Mouse (Mus musculus): ENCODE measurements around the gene Vasn.

DNA sequence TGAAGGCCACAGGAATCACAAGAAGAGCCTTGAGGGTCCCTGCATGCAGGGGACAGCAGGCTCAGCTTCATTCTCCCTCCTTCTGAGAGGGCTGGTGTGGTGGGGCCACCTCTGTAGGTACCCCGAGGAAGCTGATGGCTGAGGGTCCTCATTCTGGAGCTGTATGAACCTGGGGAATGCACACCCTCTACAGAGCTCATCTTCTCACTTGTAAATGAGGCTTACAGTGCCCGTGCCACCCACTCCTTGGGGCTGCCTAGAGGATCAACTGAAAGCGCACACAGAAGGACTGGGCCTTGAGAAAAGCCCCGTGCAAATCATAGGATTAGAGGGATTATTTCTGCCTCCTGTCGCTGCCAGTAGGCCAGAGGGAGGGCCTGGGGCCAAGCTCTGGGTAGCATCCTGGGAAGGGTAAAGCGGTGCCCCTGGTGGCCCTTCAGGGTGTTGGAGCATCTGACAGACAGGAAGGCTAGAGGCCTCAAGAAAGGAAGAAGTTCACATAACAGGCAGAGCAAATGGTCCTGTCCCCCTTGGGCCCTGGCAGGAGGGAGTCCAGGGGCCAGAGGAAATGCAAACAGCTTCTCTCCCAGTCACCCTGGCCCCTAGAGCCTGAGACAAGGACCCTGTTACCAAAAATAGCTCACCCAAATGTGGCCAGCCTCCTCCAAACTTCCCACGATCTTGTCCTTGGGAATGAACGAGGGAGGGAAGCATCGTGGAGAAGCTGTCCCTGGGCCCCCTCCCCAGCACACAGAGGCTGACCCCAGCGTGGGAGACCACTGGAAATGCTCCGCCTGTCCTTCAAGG is 16.2 kb downstream of the Vasn start:
- TF ChIP-seq CTCF (IDR thresholded peaks at IDR 0.05) (peak; percentile 46; the same call in 1 of the 2 replicates), EP300 (IDR thresholded peaks at IDR 0.05) (no peak)
